Mouse (Mus musculus): ENCODE results near the gene Rpa3. TPM values are rescaled to one million over a fixed set of nuclear protein-coding genes. Genes with fewer than 3 reads are reported as not detected.

Gene Rpa3
- polyA plus RNA-seq, 1 experiment from 2014 or later: 83.2 TPM

GRCm38 (mm10) chr6:8210661-8211060 is 48.3 kb downstream of the Rpa3 start:
- Histone ChIP-seq H3K36me3 (ENCODE audit: control insufficient read depth, insufficient read depth) (peaks cover 7% of the 10 kb centered on the region), H3K27me3 (replicated peaks; ENCODE audit: control insufficient read depth, insufficient read depth, low read length) (no peaks in the 10 kb centered on the region), H3K9ac (ENCODE audit: low read depth, low read length) (no peak overlapping the region), H3K4me1 (replicated peaks; ENCODE audit: control insufficient read depth, insufficient read depth, low read length) (0 out of 2 replicates have a peak, but pooled peaks cover 4% of the 10 kb centered on the region), H3K4me2 (replicated peaks; ENCODE audit: low read depth) (no peak overlapping the region), H3K27ac (ENCODE audit: low read depth, low read length) (no peak overlapping the region), H3K4me3 (ENCODE audit: low read depth, low read length) (no peak overlapping the region), H3K9me3 (ENCODE audit: control insufficient read depth) (no peaks in the 10 kb centered on the region)
- 97% methylated on average over 3 of the region's 3 CpGs for WGBS
- no peak for ATAC-seq
- TF ChIP-seq CTCF (IDR thresholded peaks at IDR 0.05; ENCODE audit: low read depth): no peak

- 0 out of 2 replicates have a peak, but pooled peaks cover 4% of the 10 kb centered on the region for H3K4me1 ChIP-seq (replicated peaks; ENCODE audit: control insufficient read depth, insufficient read depth, low read length)
- H3K27ac ChIP-seq (ENCODE audit: low read depth, low read length): peak overlapping the region; percentile 90; the same call in 1 of the 2 replicates
- no peaks in the 10 kb centered on the region for H3K27me3 ChIP-seq (replicated peaks; ENCODE audit: control insufficient read depth, insufficient read depth, low read length)
- TF ChIP-seq CTCF (IDR thresholded peaks at IDR 0.05; ENCODE audit: low read depth): no peak
- peaks cover 3% of the 10 kb centered on the region; the same call in 1 of the 2 replicates for H3K36me3 ChIP-seq (ENCODE audit: control insufficient read depth, insufficient read depth)
- no peak for ATAC-seq
- H3K4me2 ChIP-seq (replicated peaks; ENCODE audit: low read depth): peak overlapping the region; percentile 71
- peak overlapping the region; percentile 75 for H3K9ac ChIP-seq (ENCODE audit: low read depth, low read length)
- 10% methylated on average over 10 of the region's 10 CpGs for WGBS
- no peaks in the 10 kb centered on the region for H3K9me3 ChIP-seq (ENCODE audit: control insufficient read depth)
- peak overlapping the region; percentile 73 for H3K4me3 ChIP-seq (ENCODE audit: low read depth, low read length)
Observed at GRCm38 (mm10) chr6:8209866-8210186, 49.1 kb downstream of the Rpa3 start.

- Histone ChIP-seq H3K4me2 (replicated peaks; ENCODE audit: low read depth) (peak within 1 kb of the TSS; percentile 71), H3K27ac (ENCODE audit: low read depth, low read length) (peak within 1 kb of the TSS; percentile 90), H3K9ac (ENCODE audit: low read depth, low read length) (peak within 1 kb of the TSS; percentile 75), H3K9me3 (ENCODE audit: control insufficient read depth) (no peaks in the 10 kb centered on the region), H3K4me1 (replicated peaks; ENCODE audit: control insufficient read depth, insufficient read depth, low read length) (0 out of 2 replicates have a peak, but pooled peaks cover 4% of the 10 kb centered on the region), H3K36me3 (ENCODE audit: control insufficient read depth, insufficient read depth) (peaks cover 3% of the 10 kb centered on the region; the same call in 1 of the 2 replicates), H3K4me3 (ENCODE audit: low read depth, low read length) (peak within 1 kb of the TSS; percentile 73), H3K27me3 (replicated peaks; ENCODE audit: control insufficient read depth, insufficient read depth, low read length) (no peaks in the 10 kb centered on the region)
- under 1% methylated on average over 66 of the region's 90 CpGs for whole genome bisulfite sequencing
- ATAC-seq: peak; percentile 97
- peak; percentile 51 for TF ChIP-seq CTCF (IDR thresholded peaks at IDR 0.05; ENCODE audit: low read depth)
Observed at GRCm38 (mm10) chr6:8209047-8209865, 49.7 kb downstream of the Rpa3 start, which contains the start of gene Mios. TSS of gene Mios (plus strand) at chr6:8209222.

Other genes starting within 250 kb of the Rpa3 start
- 0.77 and 1.1 TPM in 2 replicates for gene Col28a1, start 66.6 kb downstream of the Rpa3 start, polyA plus RNA-seq (2015; fragmentation: Nextera tagmentation; extraction: Ambion mirVana)
- 8.1 and 9.0 TPM in 2 replicates for gene Mios, start 50.0 kb downstream of the Rpa3 start, polyA plus RNA-seq (2015; fragmentation: Nextera tagmentation; extraction: Ambion mirVana)
- gene Umad1, start 115 bp upstream of the Rpa3 start, polyA plus RNA-seq (2015; fragmentation: Nextera tagmentation; extraction: Ambion mirVana): 24.0 and 25.1 TPM in 2 replicates
- 0.30 and 0.75 TPM in 2 replicates for gene Gm45062, start 277 bp upstream of the Rpa3 start, polyA plus RNA-seq (2015; fragmentation: Nextera tagmentation; extraction: Ambion mirVana)

Measured in intestine, postnatal 0 days (tissue).